16 mouse cellular contexts compared by ENCODE assay signal in the genomic region with DNA sequence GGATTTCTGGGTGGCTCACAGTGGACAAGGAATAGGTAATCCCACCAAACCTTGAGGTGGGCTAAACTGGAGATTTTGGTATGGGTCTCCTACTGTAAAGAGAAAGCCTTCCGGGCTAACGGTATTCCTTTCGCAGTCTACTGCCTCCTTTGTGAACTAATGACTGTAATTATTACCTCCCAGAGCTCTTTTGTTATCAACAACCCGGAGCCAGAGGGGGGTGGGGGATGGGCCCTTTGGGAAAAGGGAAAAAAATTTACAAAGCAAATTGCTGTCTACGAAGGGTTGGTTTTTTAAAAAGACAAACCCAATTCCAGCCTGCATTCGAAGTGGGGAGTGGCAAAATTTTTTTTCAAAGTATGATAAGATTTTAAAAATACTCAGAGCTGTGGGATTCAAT. TPM values are rescaled to one million over a fixed set of nuclear protein-coding genes. Genes with fewer than 3 reads are reported as not detected.
A peak's percentile ranks its signal among the peaks of the same experiment; 100 is the strongest.
DNase-seq lines count a peak whose midpoint lies in the region; ATAC-seq and TF ChIP-seq lines count a peak whose summit lies in the region.
"Had no signal": no experiment of that assay in that cellular context is flagged by ENCODE, and none has a peak within 500 bp of the region (broad histone marks: within the 10 kb centered on the region; RNA-seq: fewer than 3 reads in every experiment).

No protein-coding gene starts in this region.

- H3K4me1 ChIP-seq in embryonic facial prominence, embryonic 10.5 days, result peaks cover 33% of the 10 kb centered on the region
- H3K4me1 ChIP-seq in hindbrain, embryonic 11.5 days (replicated peaks; ENCODE audit: control insufficient read depth, insufficient read depth, low read length), result peaks cover 15% of the 10 kb centered on the region
- 0 out of 2 replicates have a peak, but pooled peaks cover 4% of the 10 kb centered on the region for H3K4me1 ChIP-seq in midbrain, postnatal 0 days (ENCODE audit: insufficient read depth, low read length)

- H3K27me3 ChIP-seq in embryonic facial prominence, embryonic 10.5 days (replicated peaks; ENCODE audit: low read depth, poor library complexity, severe bottlenecking), result peaks cover 88% of the 10 kb centered on the region
- H3K27me3 ChIP-seq in hindbrain, embryonic 11.5 days (ENCODE audit: control insufficient read depth, insufficient read depth, low read length), result peaks cover 65% of the 10 kb centered on the region
- peaks cover 15% of the 10 kb centered on the region for H3K27me3 ChIP-seq in midbrain, postnatal 0 days (ENCODE audit: insufficient read depth, low read length)

- intact Hi-C loops in heart, postnatal 25 days (cut with DNase I), result no loop called here

- H3K9me3 ChIP-seq in embryonic facial prominence, embryonic 10.5 days, result no peaks in the 10 kb centered on the region
- no peaks in the 10 kb centered on the region for H3K9me3 ChIP-seq in hindbrain, embryonic 11.5 days (ENCODE audit: control insufficient read depth, low read length)
- no peaks in the 10 kb centered on the region for H3K9me3 ChIP-seq in midbrain, postnatal 0 days (ENCODE audit: low read length)
- H3K9me3 ChIP-seq: kidney, embryonic 15.5 days; limb, embryonic 15.5 days had no signal

- 1% methylated on average over 6 of the region's 6 CpGs for WGBS in embryonic facial prominence, embryonic 10.5 days
- WGBS in hindbrain, embryonic 11.5 days, result 0% methylated on average over 6 of the region's 6 CpGs
- under 1% methylated on average over 6 of the region's 6 CpGs for WGBS in midbrain, postnatal 0 days

- H3K27ac ChIP-seq in embryonic facial prominence, embryonic 10.5 days (replicated peaks), result no peak overlapping the region
- H3K27ac ChIP-seq in hindbrain, embryonic 11.5 days (ENCODE audit: low read depth, low read length), result peak overlapping the region; percentile 12; the same call in 1 of the 2 replicates
- peak overlapping the region; percentile 84 for H3K27ac ChIP-seq in midbrain, postnatal 0 days (ENCODE audit: low read depth, low read length)
- H3K27ac ChIP-seq: kidney, embryonic 15.5 days; limb, embryonic 15.5 days had no signal

- H3K4me3 ChIP-seq in embryonic facial prominence, embryonic 10.5 days, result no peak overlapping the region
- H3K4me3 ChIP-seq in hindbrain, embryonic 11.5 days (ENCODE audit: low read depth, low read length), result no peak overlapping the region
- no peak overlapping the region for H3K4me3 ChIP-seq in midbrain, postnatal 0 days (ENCODE audit: low read depth, low read length)
- H3K4me3 ChIP-seq: kidney, embryonic 15.5 days; limb, embryonic 15.5 days had no signal

- TF ChIP-seq CTCF in midbrain, postnatal 0 days (IDR thresholded peaks at IDR 0.05), result no peak

- no peaks in the 10 kb centered on the region for H3K36me3 ChIP-seq in embryonic facial prominence, embryonic 10.5 days (replicated peaks)
- no peaks in the 10 kb centered on the region for H3K36me3 ChIP-seq in hindbrain, embryonic 11.5 days (ENCODE audit: control insufficient read depth, insufficient read depth, low read length)
- H3K36me3 ChIP-seq in midbrain, postnatal 0 days (ENCODE audit: insufficient read depth, low read length), result no peaks in the 10 kb centered on the region
- H3K36me3 ChIP-seq: kidney, embryonic 15.5 days; limb, embryonic 15.5 days had no signal

- no peak for ATAC-seq in cerebellum, adult (ENCODE audit: insufficient number of reproducible peaks, low FRiP score, low TSS enrichment)
- peak; percentile 17; the same call in 1 of the 2 replicates for ATAC-seq in hindbrain, embryonic 11.5 days (ENCODE audit: low FRiP score)
- no peak for ATAC-seq in midbrain, postnatal 0 days (ENCODE audit: low FRiP score)
- ATAC-seq: lung, postnatal 0 days had no signal

- DNase-seq in cerebellum, postnatal 10 days, result peak; percentile 34 to 39
- DNase-seq in embryonic facial prominence, embryonic 10.5 days (ENCODE audit: low spot score), result peak; percentile 9
- peak; percentile 57 for DNase-seq in hindbrain, embryonic 11.5 days (ENCODE audit: low spot score)
- DNase-seq in midbrain, postnatal 0 days (ENCODE audit: low spot score), result peak; percentile 12
- no peak for DNase-seq in gastrocnemius, adult 8-10 months (ENCODE audit: low spot score in 2 of 2)
- DNase-seq in heart, postnatal 25 days (ENCODE audit: low spot score), result no peak
- DNase-seq in spleen, postnatal 4 days (ENCODE audit: low spot score in 2 of 2), result no peak
- DNase-seq: gastrocnemius, postnatal 36 days; heart, postnatal 10 days; layer of hippocampus, postnatal 36 days had no signal

- H3K4me2 ChIP-seq in hindbrain, embryonic 11.5 days (replicated peaks; ENCODE audit: low read depth, low read length), result peak overlapping the region; percentile 16
- H3K4me2 ChIP-seq in midbrain, postnatal 0 days (ENCODE audit: low read depth, low read length, poor library complexity, severe bottlenecking), result peak overlapping the region; percentile 36
- H3K4me2 ChIP-seq: kidney, embryonic 15.5 days; limb, embryonic 15.5 days had no signal

- no peak overlapping the region for H3K9ac ChIP-seq in hindbrain, embryonic 11.5 days (ENCODE audit: low read depth, low read length)
- H3K9ac ChIP-seq in midbrain, postnatal 0 days (replicated peaks; ENCODE audit: low read length, poor library complexity, severe bottlenecking), result no peak overlapping the region
- H3K9ac ChIP-seq: kidney, embryonic 15.5 days; limb, embryonic 15.5 days had no signal

RNA-seq across cellular contexts. Expression of gene Gad2, which starts 2.0 kb away (rescaled TPM):
- 1.7 and 3.4 TPM in 2 replicates for polyA plus RNA-seq in embryonic facial prominence, embryonic 10.5 days (2016; fragmentation: Nextera tagmentation; extraction: Ambion mirVana)
- polyA plus RNA-seq in hindbrain, embryonic 11.5 days (2014; fragmentation: Nextera tagmentation; extraction: Ambion mirVana), result 22.7 and 25.5 TPM in 2 replicates
- total RNA-seq in midbrain, postnatal 0 days (2014; rRNA removed), result 49.4 and 77.6 TPM in 2 replicates
- polyA plus RNA-seq in midbrain, postnatal 0 days (2015; fragmentation: Nextera tagmentation; extraction: Ambion mirVana), result 43.2 and 52.6 TPM in 2 replicates
- total RNA-seq in gastrocnemius, adult 8-10 months (2022), result under 1 TPM in 1 of 4 experiments, not detected in 3; 0.05 TPM
- total RNA-seq in heart, postnatal 25 days (2021), result not detected
- total RNA-seq: common myeloid progenitor, adult 5-6 weeks; gastrocnemius, postnatal 36 days had no signal
- polyA plus RNA-seq: lung, postnatal 0 days; thymus, postnatal 0 days had no signal

Comparison
In these comparisons a context has a peak if more than half of its experiments do, and no peak if none do; other contexts are left out.
1. DNase-seq: peak in cerebellum, postnatal 10 days (2 of 2), embryonic facial prominence, embryonic 10.5 days (single experiment), hindbrain, embryonic 11.5 days (single experiment) and midbrain, postnatal 0 days (single experiment); none in gastrocnemius, adult 8-10 months (0 of 2), heart, postnatal 25 days (single experiment) and spleen, postnatal 4 days (0 of 2).
2. RNA of gene Gad2, which starts 2.0 kb away (total RNA-seq): 49.4 to 77.6 TPM in midbrain, postnatal 0 days; not detected in heart, postnatal 25 days and 0.05 TPM in gastrocnemius, adult 8-10 months; every median in the first group is over 10 times any median in the second.